Mouse (Mus musculus): ENCODE data around the gene Psap.

Gene Psap

DNA sequence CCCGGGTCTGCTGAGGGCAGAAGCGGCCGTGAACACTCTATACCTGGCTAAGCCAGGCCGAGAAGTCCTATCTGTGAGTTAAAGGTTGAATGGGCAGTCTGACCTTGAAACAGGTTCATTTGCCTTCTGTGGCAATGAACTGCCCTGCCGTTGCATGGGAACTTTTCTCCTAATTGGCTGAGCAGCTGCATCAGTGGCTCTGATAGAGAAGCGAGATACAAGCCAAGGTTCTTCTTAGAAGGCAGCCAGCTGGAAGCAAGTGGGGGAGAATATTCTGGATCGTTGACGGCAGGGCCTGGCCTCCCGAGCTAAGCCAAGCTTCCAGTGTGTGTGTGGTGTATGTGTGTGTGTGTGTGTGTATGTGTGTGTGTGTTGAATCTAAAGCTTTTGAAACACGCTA lies 12.2 kb upstream of the Psap start:
- DNase-seq (ENCODE audit: low spot score) = no peak

DNA sequence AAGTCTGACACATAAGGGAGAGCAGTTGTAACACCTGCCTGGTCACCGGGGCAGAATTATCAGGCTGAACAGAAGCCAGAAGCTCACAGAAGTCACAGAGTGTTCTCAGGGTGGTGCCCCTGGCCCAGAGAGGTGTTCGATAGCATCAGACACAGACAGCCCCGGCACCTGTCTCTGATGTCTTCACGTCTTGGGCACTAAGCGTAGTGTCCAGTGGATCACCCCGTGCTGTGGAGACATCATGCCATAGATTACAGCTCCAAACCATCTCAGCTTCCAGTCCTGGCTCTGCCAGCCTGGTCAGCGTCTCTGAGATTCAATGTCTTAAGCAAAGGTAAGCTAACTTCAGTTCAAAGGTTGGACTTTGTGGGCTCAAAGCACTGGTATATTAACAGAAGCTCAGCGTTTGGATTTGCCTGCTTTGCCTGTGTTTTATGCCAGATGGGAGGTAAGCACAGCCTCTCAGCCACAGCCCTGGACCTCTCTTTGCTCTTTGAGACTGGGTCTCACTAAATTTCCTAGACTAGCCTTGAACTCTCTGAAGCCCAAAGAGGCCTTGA lies 10.5 kb upstream of the Psap start:
- no peak for DNase-seq (ENCODE audit: low spot score)

DNA sequence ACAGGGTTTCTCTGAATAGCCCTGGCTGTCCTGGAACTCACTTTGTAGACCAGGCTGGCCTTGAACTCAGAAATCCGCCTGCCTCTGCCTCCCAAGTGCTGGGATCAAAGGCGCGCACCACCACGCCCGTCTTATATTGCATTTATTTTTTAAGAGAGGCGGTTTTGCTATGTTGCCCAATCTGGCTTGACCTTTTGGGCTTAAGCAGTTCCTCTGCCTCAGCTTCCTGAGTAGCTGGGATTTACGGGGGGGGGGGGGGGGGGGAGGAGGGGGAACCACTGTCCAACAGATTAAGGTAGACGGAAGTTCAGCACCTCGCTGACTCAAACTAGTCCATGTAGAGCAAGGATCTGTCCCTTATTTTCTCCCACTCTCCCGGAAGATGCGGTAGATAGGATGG lies 8.7 kb upstream of the Psap start:
- no peak for DNase-seq (ENCODE audit: low spot score)

DNA sequence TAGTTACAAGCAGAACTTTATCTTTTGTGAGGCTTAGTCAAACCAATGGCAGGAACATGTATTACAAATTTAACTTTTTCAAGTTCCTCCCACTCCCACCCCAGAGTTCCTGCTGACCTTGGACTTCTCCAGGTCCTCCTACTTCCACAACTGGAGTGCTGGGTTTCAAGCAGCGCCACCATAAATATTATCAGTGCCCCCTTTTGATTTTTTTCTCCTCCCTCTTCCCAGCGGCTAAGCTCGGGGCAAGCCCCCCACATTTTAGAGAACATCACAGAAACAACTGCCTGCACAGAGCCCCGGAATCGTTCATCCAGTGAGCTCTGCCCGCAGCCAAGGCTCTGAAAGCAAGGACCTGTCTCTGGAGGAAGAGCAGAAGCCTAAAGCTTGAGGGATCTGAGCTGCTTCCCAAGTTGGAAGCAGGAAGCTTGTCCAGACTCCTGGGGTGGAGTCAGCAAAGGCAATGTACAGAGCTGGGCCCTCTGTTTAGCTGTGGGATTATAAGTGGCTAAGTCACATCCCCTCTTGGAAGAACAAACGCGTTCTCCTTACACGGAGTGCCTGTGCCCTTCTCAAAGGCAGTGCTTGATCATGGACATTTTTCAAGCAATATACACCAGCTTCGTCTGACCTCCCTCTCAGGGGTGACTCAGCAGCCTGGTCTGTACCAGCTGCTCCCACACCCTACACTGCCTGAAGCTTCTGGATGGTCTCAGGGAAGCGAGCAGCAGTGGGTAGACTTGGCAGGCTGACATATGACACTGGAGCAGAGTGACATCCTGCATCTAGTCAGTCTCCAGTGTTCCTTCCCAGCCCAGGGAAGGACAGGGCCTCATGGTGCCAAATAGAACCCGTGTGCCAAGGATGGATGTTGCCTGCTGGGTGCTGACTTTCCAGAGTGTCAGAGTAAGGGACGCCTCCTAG lies 8.0 kb upstream of the Psap start:
- no peak for DNase-seq (ENCODE audit: low spot score)

DNA sequence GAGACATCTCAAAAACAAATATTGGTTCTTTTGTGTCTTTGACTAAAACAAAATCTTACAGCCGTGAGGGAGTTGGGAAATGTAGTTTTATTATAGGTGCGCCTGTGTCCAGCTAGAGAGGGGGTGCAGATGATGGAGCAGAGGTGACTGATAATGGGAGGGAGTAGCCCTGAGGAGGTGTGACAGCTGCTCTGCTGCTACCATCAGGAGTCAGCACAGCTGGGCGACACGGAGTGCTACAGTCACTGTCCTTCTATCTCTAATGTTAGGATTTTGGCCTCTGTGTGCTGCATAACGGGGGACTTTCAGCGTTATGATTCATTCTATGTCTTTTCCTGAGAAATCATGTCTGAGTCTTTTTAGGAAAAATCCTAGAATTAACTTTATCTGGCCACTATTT lies 6.4 kb upstream of the Psap start:
- DNase-seq (ENCODE audit: low spot score) = no peak

DNA sequence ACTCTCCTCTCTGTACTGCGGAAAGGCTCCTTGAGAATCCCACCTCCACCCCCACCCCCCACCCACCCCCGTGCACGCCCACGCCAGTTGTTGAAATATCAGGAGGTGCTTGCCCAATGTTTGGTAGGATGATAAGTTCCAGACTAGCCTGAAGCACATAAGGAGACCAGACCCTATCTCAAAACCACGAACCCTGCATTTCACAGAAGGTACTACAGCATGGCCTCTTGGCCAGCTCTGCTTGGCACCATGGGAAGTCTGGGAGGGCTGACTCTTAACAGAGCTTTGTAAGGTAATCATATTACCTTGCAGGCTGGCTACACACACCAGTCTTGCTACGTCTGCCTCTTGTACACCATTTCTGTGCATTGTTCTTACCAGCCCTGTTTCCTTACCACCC lies 5.2 kb upstream of the Psap start:
- DNase-seq (ENCODE audit: low spot score) = no peak

DNA sequence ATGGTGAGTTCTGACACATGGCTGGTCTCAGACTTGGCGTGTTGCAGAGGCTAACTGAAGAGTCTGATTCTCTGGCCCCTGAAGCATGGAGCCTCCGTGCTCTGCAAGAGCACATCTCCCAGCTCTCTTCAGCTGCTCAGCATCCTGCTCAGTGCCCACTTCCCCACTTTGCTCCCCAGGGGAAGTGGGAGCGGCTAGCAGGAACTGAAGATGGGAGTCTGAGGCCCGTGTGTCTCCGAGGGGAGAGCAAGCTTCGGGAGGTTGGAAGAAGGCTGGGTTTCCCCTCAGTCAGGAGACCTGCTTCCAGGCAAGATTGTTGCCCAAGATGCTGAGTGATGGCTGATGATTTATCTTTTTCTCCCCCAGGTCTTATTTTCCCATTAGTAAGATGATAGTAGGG lies 4.0 kb upstream of the Psap start:
- no peak for DNase-seq (ENCODE audit: low spot score)

DNA sequence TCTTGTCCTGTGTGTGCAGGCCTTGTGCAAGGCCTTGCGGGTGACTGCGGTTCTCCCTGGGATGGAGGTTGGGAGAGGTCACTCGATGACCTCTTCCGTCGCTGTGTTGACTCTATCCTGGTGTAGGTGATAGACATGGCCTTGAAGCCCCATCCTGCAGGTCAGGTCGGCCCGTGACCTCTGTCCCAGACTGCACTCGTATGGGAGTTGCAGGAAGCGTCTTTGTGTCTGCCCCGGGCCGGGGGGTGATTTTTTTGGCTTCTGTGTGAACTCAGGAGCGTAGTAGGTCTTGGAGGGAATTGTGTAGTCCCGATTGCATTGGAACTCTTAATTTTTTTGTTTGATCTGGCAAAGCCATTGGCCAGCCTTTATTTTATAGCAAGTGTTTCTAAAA lies 576 bp downstream of the Psap start:
- DNase-seq (ENCODE audit: low spot score) = no peak

DNA sequence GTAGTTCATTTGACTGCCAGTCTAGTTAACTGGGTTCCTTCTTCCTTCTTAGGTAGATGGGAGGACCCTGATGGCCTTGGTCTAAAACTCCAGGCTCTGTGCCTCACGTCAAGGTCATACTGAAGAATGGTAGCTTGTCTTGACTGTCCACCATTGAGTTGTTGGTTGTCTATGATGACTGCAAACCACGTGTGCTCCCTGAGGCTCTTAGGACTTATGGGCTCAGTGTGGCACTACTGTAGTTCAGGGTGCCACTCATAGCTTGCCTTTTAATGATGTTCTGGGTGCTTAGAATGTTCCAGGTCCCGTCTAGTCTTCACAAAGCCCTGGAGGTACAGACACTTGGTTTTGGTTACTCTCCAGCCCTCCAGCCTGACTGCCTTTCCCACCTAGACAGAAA lies 1.4 kb downstream of the Psap start:
- no peak for DNase-seq (ENCODE audit: low spot score)

DNA sequence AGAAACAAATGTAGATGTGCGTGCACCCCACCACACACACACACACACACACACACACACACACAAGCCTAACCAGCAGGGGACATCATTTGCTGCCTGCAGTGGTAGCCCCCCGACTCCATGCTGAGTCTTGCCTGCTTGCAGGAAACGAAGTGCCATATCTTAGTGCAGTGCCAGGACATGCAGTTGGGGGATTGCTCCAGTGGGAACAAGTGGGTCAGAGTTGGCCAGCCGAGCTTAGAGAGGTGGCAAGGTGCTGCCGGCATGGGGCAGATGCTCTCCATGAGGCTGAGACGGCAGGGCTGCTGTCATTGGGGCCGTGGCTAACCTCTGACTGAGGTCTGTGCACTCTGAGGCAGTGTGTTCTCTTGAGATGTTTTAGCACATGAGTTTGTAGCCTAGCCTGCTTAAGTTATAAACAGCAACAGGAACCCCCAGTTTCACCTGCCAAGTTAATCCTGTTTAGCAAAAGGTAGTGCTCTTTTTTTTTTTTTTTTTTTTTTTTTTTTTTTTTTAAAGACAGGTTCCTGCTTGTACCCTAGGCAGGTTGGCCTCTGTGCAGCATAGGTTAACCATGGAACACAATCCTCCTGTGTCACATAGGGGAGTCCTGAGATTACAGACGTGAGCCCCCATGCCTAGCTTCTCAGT lies 2.0 kb downstream of the Psap start:
- DNase-seq (ENCODE audit: low spot score) = no peak

DNA sequence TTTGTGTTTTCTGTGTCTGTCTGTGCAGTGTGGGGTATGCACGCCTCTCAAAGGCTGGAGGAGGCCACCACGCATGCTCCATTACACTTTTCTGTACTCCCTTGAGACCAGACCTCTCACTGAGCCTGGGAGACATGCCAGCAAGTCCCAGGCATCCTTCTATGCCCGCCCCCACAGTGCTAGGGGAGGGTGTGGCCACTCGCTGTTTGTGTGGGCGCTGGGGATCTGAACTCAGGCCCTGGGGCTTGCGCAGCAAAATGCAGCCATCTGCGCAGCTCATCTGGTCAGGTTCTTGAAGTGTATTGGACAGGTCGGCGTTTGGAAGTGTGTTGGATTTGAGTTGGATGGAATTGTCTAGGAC lies 2.5 kb downstream of the Psap start:
- no peak for DNase-seq (ENCODE audit: low spot score)

DNA sequence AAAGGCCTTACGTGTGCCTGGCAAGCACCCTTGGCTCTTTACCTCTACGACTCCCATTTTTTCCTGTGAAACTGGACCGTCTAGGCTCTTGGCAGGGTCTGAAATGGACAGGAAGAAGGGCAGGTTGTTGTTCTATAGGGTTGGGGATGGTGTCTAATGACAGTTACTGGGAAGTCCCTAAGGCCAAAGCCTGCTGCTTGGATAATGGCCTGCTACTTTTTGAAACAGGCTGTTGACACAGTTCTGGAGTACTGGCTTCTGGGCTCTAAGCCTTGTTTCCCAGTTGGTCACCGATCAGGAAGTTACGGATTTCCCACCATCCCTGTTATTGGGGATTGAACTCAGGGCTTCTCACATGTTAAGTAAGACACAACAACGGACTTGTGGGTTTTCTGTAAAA lies 2.9 kb downstream of the Psap start:
- no peak for DNase-seq (ENCODE audit: low spot score)

DNA sequence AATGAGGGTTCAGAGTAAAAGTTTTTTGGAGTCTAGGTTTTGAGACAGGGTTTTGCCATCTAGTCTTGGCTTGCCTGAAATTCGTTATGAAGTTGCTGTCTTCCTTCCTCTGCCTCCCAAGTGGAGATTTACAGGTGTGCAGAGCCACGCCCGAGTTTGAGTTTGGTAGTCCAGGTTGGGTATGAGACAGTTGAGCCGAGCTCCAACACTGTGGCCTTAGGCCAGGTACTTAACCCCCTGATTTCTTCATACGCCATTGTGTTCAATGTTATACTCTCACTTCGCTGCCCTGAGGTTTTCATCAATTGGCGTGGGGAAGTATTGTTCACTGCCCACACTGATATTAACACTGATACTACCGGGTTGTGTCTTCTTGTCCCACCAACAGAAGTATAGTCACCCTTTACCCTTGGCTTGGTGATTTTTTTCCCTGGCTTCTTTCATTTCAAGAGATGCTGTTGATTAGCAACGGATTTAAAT lies 4.2 kb downstream of the Psap start:
- no peak for DNase-seq (ENCODE audit: low spot score)

DNA sequence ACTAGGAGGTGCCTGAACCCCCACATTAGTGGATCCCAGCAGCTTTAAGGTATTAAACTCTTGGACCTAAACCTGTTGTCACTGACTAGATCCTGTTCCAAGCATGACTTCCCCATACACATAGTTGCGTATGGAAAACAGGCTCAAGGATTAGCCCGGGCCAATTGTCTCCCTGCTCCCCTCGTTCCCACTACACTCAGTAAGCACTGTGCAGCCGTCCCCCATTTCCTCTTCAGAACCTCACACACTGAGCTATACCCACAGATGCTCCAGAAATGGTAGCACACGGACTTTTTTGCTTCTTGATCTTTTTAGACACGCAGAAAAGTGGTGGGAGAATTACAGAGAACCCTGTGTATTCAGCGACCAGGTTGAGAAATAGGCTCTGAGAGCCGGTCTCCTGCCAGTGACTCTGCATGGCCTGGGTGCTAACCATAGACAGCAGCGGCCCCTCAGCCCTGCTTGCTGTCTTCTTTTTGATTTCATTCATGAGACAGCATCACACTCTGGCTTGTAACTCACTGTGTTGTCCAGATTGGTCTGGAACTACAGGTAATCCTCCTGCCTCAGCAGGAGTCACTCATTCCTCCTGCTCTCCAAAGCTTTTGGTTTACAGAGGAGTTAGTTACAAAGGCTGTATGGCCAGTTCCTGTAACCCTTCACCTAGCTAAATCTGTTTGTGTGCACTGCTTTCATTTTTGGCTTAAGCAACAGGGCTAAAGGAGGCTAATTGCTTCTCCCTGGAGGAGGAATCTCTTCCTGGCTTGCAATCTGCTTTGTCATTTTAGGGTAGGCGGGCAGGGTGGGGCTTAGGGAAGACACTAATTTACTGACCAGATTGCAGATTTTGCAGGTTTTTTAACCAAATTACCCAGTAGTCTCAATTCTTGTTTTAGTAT lies 4.9 kb downstream of the Psap start:
- DNase-seq (ENCODE audit: low spot score) = no peak

DNA sequence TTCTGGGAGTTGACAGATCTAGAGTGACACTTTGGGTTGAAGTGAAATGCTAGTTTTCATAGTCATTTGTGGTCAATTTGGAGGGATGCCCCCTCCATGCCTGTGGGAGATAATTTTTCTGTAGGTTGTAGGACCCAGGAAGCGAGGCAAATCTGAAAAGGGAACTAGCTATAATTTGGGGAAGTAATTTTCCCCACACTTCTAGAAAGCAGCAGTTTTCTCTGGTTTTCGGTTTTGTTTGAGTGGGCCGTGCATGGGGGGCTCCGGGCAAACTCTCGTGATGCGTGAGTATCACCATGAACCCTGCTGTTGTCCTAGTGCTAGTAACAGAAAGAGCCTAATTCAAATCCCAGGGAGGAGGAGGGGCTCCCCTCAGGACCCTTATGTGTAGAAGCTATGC lies 6.8 kb downstream of the Psap start:
- no peak for DNase-seq (ENCODE audit: low spot score)

DNA sequence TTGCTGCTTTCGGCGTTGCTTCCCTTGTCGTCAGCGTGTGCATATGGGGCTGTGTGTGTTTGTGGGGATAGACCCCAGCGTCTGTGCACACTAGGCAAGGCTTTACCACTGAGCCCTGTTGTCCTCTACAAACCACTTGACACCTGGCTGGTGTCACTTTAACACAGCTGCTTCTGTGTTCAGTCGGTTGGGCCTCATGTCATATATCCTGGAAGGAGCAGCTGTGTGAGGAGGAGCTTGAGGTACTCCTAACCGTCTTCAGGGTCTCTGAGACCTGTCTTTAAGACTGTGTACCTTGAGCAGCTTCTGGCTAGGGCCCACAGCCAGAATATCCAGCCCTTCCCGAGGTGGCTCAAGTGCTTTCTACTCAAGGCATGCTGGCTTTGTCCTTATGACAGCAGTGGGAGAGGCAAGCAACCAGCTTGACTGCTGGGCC lies 7.3 kb downstream of the Psap start:
- DNase-seq (ENCODE audit: low spot score) = no peak

DNA sequence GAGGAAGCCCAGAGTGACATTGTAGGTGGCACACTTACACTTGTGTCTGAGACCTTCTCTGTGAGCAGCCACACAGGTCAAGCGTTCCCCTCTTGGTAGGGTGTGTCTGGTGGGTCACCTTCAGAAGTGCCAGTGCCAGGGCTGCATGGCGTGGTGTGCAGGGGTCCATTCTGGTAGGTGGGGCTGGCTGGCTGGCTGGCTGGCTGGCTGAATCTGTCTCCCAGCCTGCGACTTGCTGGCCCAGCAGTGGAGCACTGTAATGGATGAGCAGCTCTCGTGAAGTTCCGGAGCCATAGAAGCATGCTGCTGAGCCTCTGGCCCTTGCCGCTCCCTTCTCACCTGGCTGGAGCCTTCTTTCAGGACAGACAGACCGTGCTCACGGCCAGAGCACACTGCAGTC lies 7.8 kb downstream of the Psap start:
- no peak for DNase-seq (ENCODE audit: low spot score)

DNA sequence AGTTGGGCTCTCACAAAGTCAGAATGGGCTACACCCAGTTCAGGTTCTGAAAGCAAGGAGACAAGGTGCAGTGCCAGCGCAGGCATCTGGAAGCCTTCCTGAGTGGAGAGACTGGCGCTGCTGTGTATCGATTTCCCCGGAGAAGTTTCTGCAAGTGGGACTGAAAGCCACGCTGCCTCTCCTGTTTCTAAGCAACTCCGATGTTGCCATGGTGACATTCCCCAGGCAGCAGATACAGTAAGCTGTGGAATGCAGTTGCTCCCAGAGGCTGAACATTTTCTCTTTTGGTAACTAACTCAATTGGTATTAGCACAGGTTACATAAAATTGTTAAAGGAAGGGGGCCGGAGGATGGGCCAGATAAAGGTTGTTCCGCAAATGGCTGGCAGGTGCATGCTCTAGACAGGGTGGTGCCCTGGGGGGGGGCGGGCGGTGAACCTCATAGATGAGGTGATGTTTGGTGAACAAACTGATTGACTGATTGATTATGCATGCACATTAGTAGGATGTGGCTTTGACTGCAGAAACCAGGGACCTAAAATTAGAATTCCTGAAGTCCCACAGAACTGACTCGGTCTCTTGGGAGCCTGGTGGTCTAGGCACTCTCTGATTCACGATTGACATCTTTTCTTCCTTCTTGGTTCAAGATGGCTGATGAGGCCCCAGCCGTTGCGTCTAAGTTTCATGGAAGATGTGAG lies 8.4 kb downstream of the Psap start:
- DNase-seq (ENCODE audit: low spot score) = no peak

DNA sequence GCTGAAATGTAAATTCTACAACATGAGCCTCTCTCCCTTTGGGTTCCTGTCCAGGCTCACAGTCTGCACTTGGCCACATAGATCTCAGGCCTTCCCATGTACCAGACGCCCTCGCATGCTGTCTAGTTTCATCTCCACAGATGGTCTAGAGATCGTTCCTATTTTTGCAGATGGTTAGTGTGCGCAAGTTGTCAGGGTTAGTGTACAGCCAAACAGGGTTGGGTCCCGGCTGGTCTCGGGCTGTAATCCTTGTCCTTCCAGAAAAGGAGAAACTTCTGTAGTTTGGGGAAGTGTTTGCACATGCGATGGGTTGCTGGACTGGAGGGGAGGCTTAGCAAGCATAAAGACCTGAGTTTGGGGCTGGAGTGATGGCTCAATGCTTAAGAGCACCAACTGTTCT lies 9.1 kb downstream of the Psap start:
- DNase-seq (ENCODE audit: low spot score) = no peak

DNA sequence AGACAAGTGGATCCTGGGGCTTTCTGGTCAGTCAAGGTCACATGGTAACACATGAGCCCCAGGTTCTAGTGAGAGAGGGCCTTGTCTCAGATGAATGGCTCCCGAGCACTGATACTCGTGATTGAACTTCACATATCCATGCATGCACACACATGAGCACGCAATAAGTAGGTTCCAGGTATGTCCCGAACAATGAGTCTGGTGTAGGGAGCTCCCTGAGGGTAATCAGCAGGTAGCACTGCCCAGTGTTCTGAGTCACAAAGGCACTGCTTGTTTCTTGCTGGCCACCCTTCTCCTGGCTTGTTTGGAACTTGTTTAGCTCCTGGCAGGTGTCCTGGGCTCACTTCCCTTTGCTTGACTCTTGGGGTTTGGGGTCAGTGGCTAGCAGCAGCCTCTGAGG lies 9.7 kb downstream of the Psap start:
- DNase-seq (ENCODE audit: low spot score) = no peak

DNA sequence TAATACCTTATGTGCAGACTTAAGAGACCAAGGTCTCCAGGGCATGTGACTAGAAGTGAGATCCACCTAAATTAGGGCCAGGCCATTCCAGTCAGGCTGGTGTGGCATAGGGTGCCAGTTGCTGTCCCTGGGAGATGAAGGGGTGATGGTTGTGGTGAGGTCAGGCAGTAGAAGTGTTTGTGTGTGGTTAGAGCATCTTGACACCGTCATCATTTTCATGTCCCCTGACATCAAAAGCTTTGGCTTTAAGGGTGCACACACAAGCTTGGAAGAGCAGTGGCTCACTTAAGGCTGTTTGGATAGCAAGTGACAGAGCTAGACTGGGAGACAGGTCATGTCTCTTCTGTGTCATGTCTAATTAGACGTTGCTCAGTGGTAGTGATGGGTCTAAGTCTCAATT lies 10.3 kb downstream of the Psap start:
- DNase-seq (ENCODE audit: low spot score) = no peak

DNA sequence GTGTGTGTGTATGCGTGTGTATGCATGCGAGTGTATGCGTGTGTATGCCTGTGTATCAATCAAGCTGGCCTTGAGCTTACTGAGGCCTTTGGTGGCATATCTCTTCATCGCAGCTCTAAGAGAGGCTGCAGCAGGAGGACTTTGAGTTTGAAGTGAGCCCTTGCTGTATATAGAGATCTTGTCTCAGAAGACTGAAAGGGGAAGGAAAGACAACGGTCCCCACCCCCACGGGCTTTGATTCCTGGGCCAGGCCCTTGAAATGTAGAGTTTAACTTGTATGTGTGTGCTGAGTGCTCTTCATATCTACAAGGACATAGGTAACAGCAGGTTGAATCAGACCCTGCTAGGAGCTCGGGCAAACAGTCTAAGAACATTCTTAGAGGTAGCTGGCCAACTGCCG lies 11.8 kb downstream of the Psap start:
- no peak for DNase-seq (ENCODE audit: low spot score)
